Mouse (Mus musculus) forebrain, embryonic 12.5 days (tissue): Measurements from ENCODE around the gene Adamtsl4. TPM values are rescaled to one million over a fixed set of nuclear protein-coding genes. Genes with fewer than 3 reads are reported as not detected.

Experiments used
- ATAC-seq: fragments of 200-750 bp; cut with Nextera tagmentation; 2 replicates; pipeline ENCODE4 v1.8.0; 2017; ENCODE audit warnings: moderate TSS enrichment; ENCODE audit not compliant: low FRiP score
- H3K27ac ChIP-seq: fragments of 300-500 bp; sonication (generic); 2 replicates; pipeline ENCODE4 v1.5.1; 2016; ENCODE audit warnings: mild to moderate bottlenecking
- H3K27me3 ChIP-seq: fragments of 300-500 bp; sonication (generic); 2 replicates; pipeline ENCODE4 v1.6.1; 2016; ENCODE audit warnings: mild to moderate bottlenecking
- H3K36me3 ChIP-seq: fragments of 300-500 bp; sonication (generic); replicated peaks from 2 replicates; pipeline ENCODE4 v1.6.1; 2016; ENCODE audit warnings: mild to moderate bottlenecking
- H3K4me1 ChIP-seq: fragments of 300-500 bp; sonication (generic); 2 replicates; pipeline ENCODE4 v1.6.1; 2016
- H3K4me2 ChIP-seq: fragments of 300-500 bp; sonication (generic); 2 replicates; pipeline ENCODE4 v1.6.1; 2016; ENCODE audit warnings: mild to moderate bottlenecking, moderate library complexity
- H3K4me3 ChIP-seq: fragments of 300-500 bp; sonication (generic); replicated peaks from 2 replicates; pipeline ENCODE4 v1.5.1; 2016; ENCODE audit warnings: mild to moderate bottlenecking
- H3K9ac ChIP-seq: fragments of 300-500 bp; sonication (generic); 2 replicates; pipeline ENCODE4 v1.6.1; 2016; ENCODE audit warnings: mild to moderate bottlenecking
- H3K9me3 ChIP-seq: fragments of 300-500 bp; sonication (generic); 2 replicates; pipeline ENCODE4 v1.6.1; 2016
- WGBS: fragments of 180-500 bp; shearing (Covaris S2); methylation state at CpG from one replicate; pipeline ENCODE4 v1.1.7; 2016; 5-methylcytosine and 5-hydroxymethylcytosine counted together
- polyA plus RNA-seq: library from polyadenylated mRNA; unstranded; fragments of >200 nt; fragmentation: Nextera tagmentation; extraction: Ambion mirVana; gene quantifications from 2 replicates; pipeline ENCODE4 v1.2.1, GENCODE M21; 2016

Gene Adamtsl4
- polyA plus RNA-seq, 1 experiment from 2014 or later = 1.1 TPM

DNA sequence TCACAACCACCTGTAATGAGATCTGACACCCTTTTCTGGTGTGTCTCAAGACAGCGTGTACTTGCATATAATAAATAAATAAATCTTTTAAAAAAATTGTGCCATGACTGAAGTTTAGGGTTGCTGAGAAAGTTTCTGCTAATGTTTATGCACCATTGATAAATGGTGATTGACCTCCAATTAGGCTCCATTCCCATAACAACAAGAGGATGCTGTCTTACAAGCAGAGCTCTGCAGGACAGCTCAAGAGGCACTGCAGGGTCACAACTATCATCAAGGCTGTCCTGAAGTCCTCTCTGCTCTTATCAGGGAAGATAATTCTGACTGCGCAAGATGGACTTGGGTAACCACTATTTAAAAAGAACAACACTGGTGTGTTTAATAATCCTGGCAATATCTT lies 30.4 kb upstream of the Adamtsl4 start:
- 94% methylated on average over 2 of the region's 2 CpGs for WGBS
- no peak overlapping the region for H3K4me2 ChIP-seq
- no peak overlapping the region for H3K9ac ChIP-seq

DNA sequence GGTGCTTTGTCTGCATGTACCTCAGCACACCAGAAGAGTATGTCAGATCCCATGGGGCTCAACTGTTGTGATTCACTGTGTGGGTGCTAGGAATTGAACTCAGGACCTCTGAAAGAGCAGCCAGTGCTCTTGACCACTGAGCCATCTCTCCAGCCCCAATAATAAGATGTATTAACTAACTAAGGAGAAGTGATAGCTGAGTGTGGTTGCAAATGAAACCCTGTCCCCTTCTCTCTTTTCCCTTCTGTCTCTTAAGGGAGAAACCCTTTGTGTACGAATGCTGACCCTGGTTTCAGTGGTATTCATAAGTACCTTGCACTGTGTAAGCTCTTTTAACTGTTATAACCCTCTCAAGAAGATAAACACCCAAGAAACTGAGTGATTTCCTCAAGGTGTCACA lies 28.4 kb upstream of the Adamtsl4 start:
- Histone ChIP-seq H3K9me3 (no peaks in the 10 kb centered on the region), H3K27ac (no peak overlapping the region), H3K36me3 (no peaks in the 10 kb centered on the region), H3K4me3 (no peak overlapping the region), H3K4me2 (no peak overlapping the region), H3K27me3 (no peaks in the 10 kb centered on the region), H3K9ac (no peak overlapping the region), H3K4me1 (no peaks in the 10 kb centered on the region)
- WGBS = 82% methylated on average over 1 of the region's 1 CpGs
- no peak for ATAC-seq

More for the DNA sequence above, 30.4 kb upstream of the Adamtsl4 start:
- Histone ChIP-seq H3K4me3 (no peak overlapping the region), H3K4me1 (no peaks in the 10 kb centered on the region), H3K9me3 (no peaks in the 10 kb centered on the region), H3K27ac (no peak overlapping the region), H3K36me3 (no peaks in the 10 kb centered on the region), H3K27me3 (no peaks in the 10 kb centered on the region)
- ATAC-seq = no peak

DNA sequence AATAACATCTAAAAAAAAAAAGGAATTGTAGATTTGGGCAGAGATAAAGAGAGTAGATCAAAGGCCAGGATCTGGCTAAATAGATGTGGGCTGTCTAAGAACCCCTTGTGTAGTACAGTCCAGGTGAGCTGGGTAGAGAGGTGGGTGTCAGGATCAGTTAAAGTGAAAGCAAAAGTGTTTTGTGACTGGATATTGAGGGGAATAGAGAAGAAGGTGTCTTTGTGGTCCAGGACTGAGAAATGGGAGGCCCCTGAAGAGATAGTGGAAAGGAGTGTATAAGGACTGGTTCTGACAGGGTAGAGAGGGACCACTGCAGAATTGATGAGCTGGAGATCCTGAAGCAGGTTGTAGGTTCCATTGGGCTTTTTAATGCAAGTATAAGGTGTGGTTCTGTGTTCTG lies 22.2 kb upstream of the Adamtsl4 start:
- Histone ChIP-seq H3K27ac (no peak overlapping the region), H3K27me3 (no peaks in the 10 kb centered on the region), H3K9ac (no peak overlapping the region), H3K4me1 (no peaks in the 10 kb centered on the region), H3K9me3 (no peaks in the 10 kb centered on the region), H3K36me3 (no peaks in the 10 kb centered on the region), H3K4me3 (no peak overlapping the region), H3K4me2 (no peak overlapping the region)
- ATAC-seq = no peak

DNA sequence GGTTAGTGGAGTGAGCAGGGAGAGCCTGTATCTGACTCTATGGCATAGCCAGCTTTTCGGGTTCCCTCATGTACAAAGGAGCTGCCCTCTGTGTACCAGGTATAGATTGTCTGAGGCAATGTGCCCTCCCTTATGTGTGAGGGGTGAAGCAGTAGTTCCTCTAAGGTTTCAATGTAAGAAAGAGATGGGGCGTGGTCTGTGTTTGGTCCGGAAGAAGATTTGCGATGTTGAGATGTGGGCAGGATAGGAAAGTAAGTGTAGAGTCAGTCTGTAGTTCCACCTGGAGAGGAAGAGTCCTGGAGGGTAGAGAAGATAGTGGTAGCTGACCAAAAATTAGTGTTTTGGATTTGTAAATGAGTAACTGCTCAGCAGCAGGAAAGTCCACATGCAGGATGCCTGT lies 21.3 kb upstream of the Adamtsl4 start:
- Histone ChIP-seq H3K4me1 (no peaks in the 10 kb centered on the region), H3K36me3 (no peaks in the 10 kb centered on the region), H3K27me3 (no peaks in the 10 kb centered on the region), H3K4me2 (no peak overlapping the region), H3K9me3 (no peaks in the 10 kb centered on the region), H3K4me3 (no peak overlapping the region), H3K27ac (no peak overlapping the region), H3K9ac (no peak overlapping the region)
- WGBS = 96% methylated on average over 4 of the region's 4 CpGs
- ATAC-seq = no peak

DNA sequence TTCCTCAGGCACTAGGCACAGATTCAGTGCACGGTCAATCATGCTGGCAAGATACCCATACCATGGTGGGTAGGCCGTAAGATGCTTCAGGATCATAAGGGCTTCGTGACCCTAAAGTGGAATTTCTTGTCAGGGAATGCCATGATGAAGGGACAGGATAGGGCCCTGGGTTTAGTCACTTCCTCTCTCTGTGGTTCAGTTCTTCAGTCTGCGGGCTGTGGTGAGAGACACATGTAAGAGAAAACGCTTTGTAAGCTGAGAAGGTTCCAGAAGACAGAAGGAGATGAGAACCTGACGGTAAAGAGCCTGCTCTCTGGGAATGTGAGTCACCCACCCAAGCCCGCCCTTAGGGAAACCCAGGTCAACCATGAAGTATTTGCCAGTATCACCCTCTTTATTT lies 19.8 kb upstream of the Adamtsl4 start:
- no peaks in the 10 kb centered on the region for H3K9me3 ChIP-seq
- no peak overlapping the region for H3K27ac ChIP-seq
- no peak overlapping the region for H3K9ac ChIP-seq
- H3K4me1 ChIP-seq = no peaks in the 10 kb centered on the region; the same call in 1 of the 2 replicates
- no peaks in the 10 kb centered on the region for H3K27me3 ChIP-seq
- 94% methylated on average over 7 of the region's 7 CpGs for WGBS
- ATAC-seq = no peak
- H3K4me2 ChIP-seq = no peak overlapping the region
- H3K36me3 ChIP-seq = no peaks in the 10 kb centered on the region
- H3K4me3 ChIP-seq = no peak overlapping the region

DNA sequence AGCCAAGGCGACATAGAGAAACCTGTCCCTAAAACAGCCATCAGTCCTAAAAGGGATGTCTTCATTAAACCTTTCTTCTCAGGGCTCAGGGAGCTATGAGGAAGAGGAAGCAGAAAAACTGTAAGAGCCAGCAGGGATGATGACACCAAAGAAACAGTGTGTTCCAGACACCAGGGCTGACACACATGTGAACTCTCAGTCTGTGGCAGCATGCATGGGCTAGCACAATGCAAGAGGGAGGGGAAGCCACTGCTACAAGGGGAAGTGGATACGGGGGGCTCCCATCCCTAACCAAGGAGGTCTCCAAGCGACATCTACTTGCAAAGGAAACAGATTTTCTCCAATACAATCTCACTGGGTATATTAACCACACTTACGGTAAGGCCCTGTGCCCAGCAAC lies 18.6 kb upstream of the Adamtsl4 start:
- H3K9me3 ChIP-seq = no peaks in the 10 kb centered on the region

DNA sequence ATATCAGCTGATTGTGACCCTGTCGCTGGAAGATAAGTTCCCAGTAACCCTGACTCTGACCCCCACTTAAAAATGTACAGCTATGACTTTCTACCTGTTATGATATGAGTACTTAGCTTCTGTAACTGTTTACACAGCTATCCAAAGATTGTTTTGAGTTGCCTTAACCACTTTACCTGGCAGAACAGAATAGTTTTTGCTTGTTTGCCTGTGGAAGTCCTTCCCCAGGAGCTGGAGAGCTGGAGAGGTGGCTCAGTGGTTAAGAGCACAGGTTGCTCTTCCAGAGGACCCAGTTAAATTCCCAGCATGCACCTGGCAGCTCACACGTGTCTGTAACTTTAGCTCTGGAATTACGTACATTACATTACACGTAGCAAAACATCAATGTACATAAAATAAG lies 16.9 kb upstream of the Adamtsl4 start:
- H3K27ac ChIP-seq = no peak overlapping the region
- no peaks in the 10 kb centered on the region for H3K27me3 ChIP-seq
- H3K9ac ChIP-seq = no peak overlapping the region
- H3K4me2 ChIP-seq = no peak overlapping the region
- H3K4me3 ChIP-seq = no peak overlapping the region
- no peaks in the 10 kb centered on the region for H3K36me3 ChIP-seq
- WGBS = 91% methylated on average over 4 of the region's 4 CpGs
- H3K4me1 ChIP-seq = peaks cover 17% of the 10 kb centered on the region
- ATAC-seq = no peak
- H3K9me3 ChIP-seq = no peaks in the 10 kb centered on the region

More for the DNA sequence above, 18.6 kb upstream of the Adamtsl4 start:
- H3K9ac ChIP-seq = no peak overlapping the region
- WGBS = 90% methylated on average over 4 of the region's 4 CpGs
- no peak overlapping the region for H3K4me2 ChIP-seq
- H3K27me3 ChIP-seq = no peaks in the 10 kb centered on the region
- no peak overlapping the region for H3K4me3 ChIP-seq
- peaks cover 11% of the 10 kb centered on the region for H3K4me1 ChIP-seq
- H3K27ac ChIP-seq = no peak overlapping the region
- no peak for ATAC-seq
- H3K36me3 ChIP-seq = no peaks in the 10 kb centered on the region

DNA sequence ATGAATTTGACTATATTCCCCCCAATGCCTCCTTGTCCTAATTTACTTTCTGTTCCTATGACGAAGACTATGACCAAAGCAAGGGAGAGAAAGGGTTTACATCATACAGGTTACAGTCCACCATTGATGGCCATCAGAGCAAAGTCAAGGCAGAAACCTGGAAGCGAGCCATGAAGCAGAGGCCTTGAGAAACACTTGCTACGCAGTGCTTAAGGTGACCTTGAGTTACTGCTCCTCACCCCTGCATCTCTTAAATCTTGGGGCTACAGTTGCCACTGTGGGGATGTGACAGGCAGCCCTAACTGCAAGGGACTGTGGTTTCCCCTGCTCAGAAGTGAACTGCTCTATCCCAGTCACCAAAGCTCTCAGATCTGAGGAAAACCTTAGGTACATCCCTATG lies 15.6 kb upstream of the Adamtsl4 start:
- ATAC-seq = no peak
- Histone ChIP-seq H3K36me3 (no peaks in the 10 kb centered on the region), H3K4me3 (no peak overlapping the region), H3K27me3 (no peaks in the 10 kb centered on the region), H3K27ac (no peak overlapping the region), H3K9ac (no peak overlapping the region), H3K9me3 (no peaks in the 10 kb centered on the region), H3K4me2 (no peak overlapping the region), H3K4me1 (peaks cover 17% of the 10 kb centered on the region)
- WGBS = 98% methylated on average over 3 of the region's 3 CpGs

DNA sequence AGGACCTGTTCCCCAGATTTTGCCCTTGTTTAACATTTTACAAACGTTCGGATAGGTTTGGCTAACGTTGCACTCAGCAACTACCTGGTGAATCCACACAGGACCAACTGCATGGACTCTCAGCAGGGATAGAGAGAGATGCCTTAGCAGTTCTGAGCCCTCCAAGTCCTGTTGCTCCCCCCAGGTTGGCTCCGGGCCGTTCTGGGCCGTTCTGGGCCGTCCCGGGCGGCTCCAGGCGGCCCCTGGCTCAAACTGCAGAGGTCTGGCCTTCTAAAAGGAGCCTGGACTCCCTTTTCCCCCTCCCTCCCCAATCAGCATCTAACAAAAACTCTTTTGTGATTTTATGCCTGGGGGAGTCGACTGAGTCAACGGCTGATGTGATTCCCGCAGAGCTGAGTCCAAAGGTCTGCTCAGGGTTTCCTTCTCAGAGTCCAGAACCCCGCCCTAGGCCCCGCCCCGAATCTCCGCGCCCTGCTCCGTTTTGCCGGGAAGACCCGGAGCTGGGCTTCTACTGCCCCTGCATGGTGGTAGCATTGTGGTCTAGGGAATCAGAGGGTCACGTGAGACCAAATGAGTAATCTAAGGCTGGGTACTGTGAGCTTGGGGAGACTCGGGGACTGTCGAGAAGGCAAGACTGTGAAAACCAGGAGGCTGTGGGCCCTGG lies 14.3 kb upstream of the Adamtsl4 start:
- Histone ChIP-seq H3K27me3 (no peaks in the 10 kb centered on the region), H3K4me3 (peak overlapping the region; percentile 30), H3K9ac (peak overlapping the region; percentile 51), H3K36me3 (no peaks in the 10 kb centered on the region), H3K4me1 (peaks cover 17% of the 10 kb centered on the region), H3K9me3 (no peaks in the 10 kb centered on the region), H3K27ac (peak overlapping the region; percentile 46; the same call in 1 of the 2 replicates), H3K4me2 (peak overlapping the region; percentile 60)
- 3% methylated on average over 24 of the region's 24 CpGs for WGBS
- ATAC-seq = peak; percentile 81

DNA sequence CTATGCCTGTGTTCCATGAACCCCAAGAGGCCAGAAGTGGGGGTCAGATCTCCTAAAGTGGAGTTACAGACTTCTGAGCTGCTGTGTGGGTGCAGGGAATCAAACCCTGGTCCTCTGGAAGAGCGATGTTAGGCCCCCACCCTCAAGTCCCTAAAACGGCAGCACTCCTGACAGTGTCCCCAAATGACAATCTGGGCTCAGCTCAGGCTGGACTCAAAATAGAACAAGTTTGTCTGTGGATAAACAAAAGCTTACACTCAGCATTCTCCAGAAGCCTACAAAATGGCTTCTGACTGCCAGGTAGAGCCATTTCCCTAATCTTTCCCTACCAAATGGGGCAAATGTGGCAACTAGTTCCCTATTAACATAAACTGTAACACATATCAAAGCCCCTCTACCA lies 13.4 kb upstream of the Adamtsl4 start:
- H3K9me3 ChIP-seq = no peaks in the 10 kb centered on the region
- WGBS = 83% methylated on average over 2 of the region's 2 CpGs
- no peaks in the 10 kb centered on the region for H3K27me3 ChIP-seq
- ATAC-seq = no peak
- H3K4me1 ChIP-seq = peaks cover 20% of the 10 kb centered on the region
- no peak overlapping the region for H3K9ac ChIP-seq
- no peaks in the 10 kb centered on the region for H3K36me3 ChIP-seq
- no peak overlapping the region for H3K27ac ChIP-seq
- H3K4me3 ChIP-seq = no peak overlapping the region
- H3K4me2 ChIP-seq = no peak overlapping the region

DNA sequence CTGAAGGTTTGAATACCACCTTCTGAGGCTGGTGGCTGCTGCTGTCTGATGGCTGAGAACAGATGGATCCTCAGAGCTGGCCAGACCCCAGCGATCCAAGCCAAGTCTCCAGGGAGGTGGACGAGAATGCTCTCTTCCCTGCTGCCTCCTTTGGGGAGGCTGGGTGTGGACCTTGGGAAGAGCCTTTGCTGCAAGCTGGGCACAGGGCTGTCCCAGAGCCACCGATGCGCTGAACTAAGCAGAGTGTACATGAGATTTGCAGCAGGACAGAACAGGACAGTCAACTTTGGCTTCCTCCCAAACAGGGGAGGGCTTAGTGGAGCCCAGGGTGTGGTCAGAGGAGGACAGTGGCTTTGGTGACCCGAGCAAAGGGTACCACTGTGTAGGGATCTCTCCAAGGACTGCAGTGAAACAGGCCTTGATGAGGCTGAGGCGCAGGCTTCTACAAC lies 12.5 kb upstream of the Adamtsl4 start:
- Histone ChIP-seq H3K27ac (no peak overlapping the region), H3K36me3 (no peaks in the 10 kb centered on the region), H3K9ac (no peak overlapping the region), H3K4me1 (peaks cover 26% of the 10 kb centered on the region), H3K4me3 (no peak overlapping the region), H3K27me3 (no peaks in the 10 kb centered on the region), H3K9me3 (no peaks in the 10 kb centered on the region), H3K4me2 (no peak overlapping the region)
- 72% methylated on average over 6 of the region's 6 CpGs for WGBS
- no peak for ATAC-seq

DNA sequence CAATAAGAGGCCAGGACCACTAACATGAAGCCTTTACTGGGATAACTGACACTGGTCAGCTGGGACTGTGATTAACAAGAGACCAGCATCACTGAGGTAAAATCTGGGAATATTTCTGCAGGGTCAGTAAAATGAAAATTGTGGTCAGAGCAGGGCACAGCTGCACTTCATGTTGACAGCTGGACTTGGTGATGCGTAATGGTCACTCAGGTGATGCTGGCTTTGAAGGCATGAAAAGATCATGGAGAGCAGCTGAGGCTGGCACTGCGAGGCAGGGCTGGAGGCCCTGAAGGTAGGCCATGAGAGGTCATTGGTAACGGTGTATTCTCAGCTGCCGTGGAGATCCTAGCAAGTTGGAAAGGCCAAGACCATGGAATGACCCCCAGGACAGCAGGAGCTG lies 10.6 kb upstream of the Adamtsl4 start:
- H3K4me3 ChIP-seq = no peak overlapping the region
- H3K4me2 ChIP-seq = no peak overlapping the region
- H3K9ac ChIP-seq = no peak overlapping the region
- H3K27me3 ChIP-seq = no peaks in the 10 kb centered on the region
- H3K9me3 ChIP-seq = no peaks in the 10 kb centered on the region
- H3K36me3 ChIP-seq = no peaks in the 10 kb centered on the region
- H3K27ac ChIP-seq = no peak overlapping the region
- 95% methylated on average over 4 of the region's 4 CpGs for WGBS
- H3K4me1 ChIP-seq = peaks cover 26% of the 10 kb centered on the region
- no peak for ATAC-seq

DNA sequence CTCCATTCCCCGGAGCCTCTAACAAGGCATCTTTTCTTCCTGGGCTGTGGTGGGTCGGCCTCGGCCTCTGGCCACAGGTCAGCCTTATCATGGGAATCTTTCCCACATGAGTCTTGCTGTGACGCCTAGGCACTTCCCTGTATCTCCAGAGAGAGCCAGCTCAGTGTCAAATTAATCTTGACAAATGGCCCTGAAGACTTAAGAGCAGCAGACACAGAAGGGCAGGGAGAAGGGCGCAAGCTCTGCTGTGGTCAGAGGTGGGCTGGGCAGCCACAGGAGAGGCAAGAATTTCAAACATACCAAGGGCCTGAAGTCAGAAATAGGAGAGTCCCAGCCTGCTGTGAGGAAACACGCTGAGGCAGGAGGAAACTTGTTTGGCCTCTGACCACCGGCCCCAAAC lies 8.6 kb upstream of the Adamtsl4 start:
- 68% methylated on average over 7 of the region's 7 CpGs for WGBS
- ATAC-seq = no peak
- Histone ChIP-seq H3K4me2 (no peak overlapping the region), H3K27me3 (no peaks in the 10 kb centered on the region), H3K36me3 (no peaks in the 10 kb centered on the region), H3K4me3 (no peak overlapping the region), H3K9me3 (no peaks in the 10 kb centered on the region), H3K27ac (no peak overlapping the region), H3K4me1 (peaks cover 16% of the 10 kb centered on the region), H3K9ac (no peak overlapping the region)
